Mouse (Mus musculus): Measurements from ENCODE around the gene Ttc28. TPM values are rescaled to one million over a fixed set of nuclear protein-coding genes. Genes with fewer than 3 reads are reported as not detected.

Ttc28 gene
- total and polyA plus RNA-seq, 2 experiments = 0.81 to 0.83 TPM

DNA sequence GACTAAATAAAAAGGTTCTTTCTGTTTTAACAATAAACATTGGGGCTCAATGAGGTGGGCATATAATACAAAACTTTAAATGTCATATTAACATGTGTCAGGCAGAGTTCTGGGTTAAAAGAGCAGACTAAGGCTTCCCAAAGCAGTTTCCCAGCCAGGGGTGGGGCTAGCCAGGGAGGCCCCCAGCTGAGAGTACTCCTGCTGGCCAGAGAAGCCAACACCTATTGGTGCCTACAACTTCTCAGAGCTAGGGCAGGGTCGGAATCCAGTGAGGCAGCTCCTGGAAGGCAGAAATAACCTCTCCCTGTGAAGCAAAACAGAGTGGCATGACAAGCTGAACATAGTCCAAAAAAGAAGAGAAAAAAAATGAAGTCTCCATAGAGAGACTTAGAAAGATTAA is 439.3 kb downstream of the Ttc28 start:
- TF ChIP-seq POLR2A (IDR thresholded peaks at IDR 0.05; ENCODE audit: extremely low read depth, insufficient read depth, low read length) (no peak), CTCF (IDR thresholded peaks at IDR 0.05; ENCODE audit: low read depth, low read length) (no peak)
- Histone ChIP-seq H3K36me3 (ENCODE audit: control insufficient read depth, insufficient read depth, low read length) (no peaks in the 10 kb centered on the region), H3K79me2 (ENCODE audit: control insufficient read depth, insufficient read depth, low read length) (no peaks in the 10 kb centered on the region), H3K4me3 (ENCODE audit: insufficient read depth, low read depth, low read length) (no peak overlapping the region), H3K4me1 (ENCODE audit: control insufficient read depth, insufficient read depth, low read length) (no peaks in the 10 kb centered on the region), H3K9ac (ENCODE audit: low read depth, low read length) (no peak overlapping the region), H3K27me3 (ENCODE audit: control insufficient read depth, insufficient read depth, low read length) (no peaks in the 10 kb centered on the region), H3K27ac (replicated peaks; ENCODE audit: insufficient read depth, low read depth, low read length) (no peak overlapping the region)
- DNase-seq (ENCODE audit: extremely low read depth, low read depth, low spot score) = no peak
- 74% methylated on average over 1 of the region's 1 CpGs for WGBS

DNA sequence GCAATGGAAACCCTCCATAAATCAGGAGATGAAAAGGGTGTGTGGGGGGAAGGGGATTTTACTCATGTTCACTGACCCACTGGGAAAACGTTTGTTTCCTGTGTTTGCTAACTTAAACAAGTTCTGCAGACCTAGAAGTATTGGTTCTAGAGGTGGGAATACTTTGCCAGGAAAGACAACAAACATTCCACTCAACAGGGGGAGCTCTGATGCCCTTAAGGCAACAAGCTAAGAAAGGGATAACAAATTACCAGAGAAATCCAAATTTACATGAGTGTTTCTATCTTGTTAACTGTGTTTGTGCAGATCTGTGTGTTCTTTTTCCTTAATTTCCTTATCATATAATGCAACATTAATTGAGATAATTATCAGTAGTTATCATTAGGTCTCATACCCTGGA is 446.2 kb downstream of the Ttc28 start:
- Histone ChIP-seq H3K36me3 (ENCODE audit: control insufficient read depth, insufficient read depth, low read length) (no peaks in the 10 kb centered on the region), H3K79me2 (ENCODE audit: control insufficient read depth, insufficient read depth, low read length) (peaks cover 2% of the 10 kb centered on the region; the same call in 1 of the 2 replicates), H3K27ac (replicated peaks; ENCODE audit: insufficient read depth, low read depth, low read length) (no peak overlapping the region), H3K4me1 (ENCODE audit: control insufficient read depth, insufficient read depth, low read length) (0 out of 2 replicates have a peak, but pooled peaks cover 3% of the 10 kb centered on the region), H3K4me3 (ENCODE audit: insufficient read depth, low read depth, low read length) (no peak overlapping the region), H3K9ac (ENCODE audit: low read depth, low read length) (no peak overlapping the region), H3K27me3 (ENCODE audit: control insufficient read depth, insufficient read depth, low read length) (no peaks in the 10 kb centered on the region)
- no peak for TF ChIP-seq CTCF (IDR thresholded peaks at IDR 0.05; ENCODE audit: low read depth, low read length)
- no peak for TF ChIP-seq POLR2A (IDR thresholded peaks at IDR 0.05; ENCODE audit: extremely low read depth, insufficient read depth, low read length)
- 8% methylated on average over 1 of the region's 1 CpGs for WGBS
- no peak for DNase-seq (ENCODE audit: extremely low read depth, low read depth, low spot score)

GRCm38 (mm10) chr5:111327420-111327819 is 447.8 kb downstream of the Ttc28 start:
- Histone ChIP-seq H3K27ac (replicated peaks; ENCODE audit: insufficient read depth, low read depth, low read length) (no peak overlapping the region), H3K27me3 (ENCODE audit: control insufficient read depth, insufficient read depth, low read length) (no peaks in the 10 kb centered on the region), H3K79me2 (ENCODE audit: control insufficient read depth, insufficient read depth, low read length) (peaks cover 13% of the 10 kb centered on the region; the same call in 1 of the 2 replicates), H3K9ac (ENCODE audit: low read depth, low read length) (no peak overlapping the region), H3K4me1 (ENCODE audit: control insufficient read depth, insufficient read depth, low read length) (peaks cover 5% of the 10 kb centered on the region), H3K4me3 (ENCODE audit: insufficient read depth, low read depth, low read length) (no peak overlapping the region), H3K36me3 (ENCODE audit: control insufficient read depth, insufficient read depth, low read length) (no peaks in the 10 kb centered on the region)
- TF ChIP-seq POLR2A (IDR thresholded peaks at IDR 0.05; ENCODE audit: extremely low read depth, insufficient read depth, low read length) (no peak), CTCF (IDR thresholded peaks at IDR 0.05; ENCODE audit: low read depth, low read length) (no peak)
- DNase-seq (ENCODE audit: extremely low read depth, low read depth, low spot score) = no peak
- WGBS = 77% methylated on average over 7 of the region's 7 CpGs

DNA sequence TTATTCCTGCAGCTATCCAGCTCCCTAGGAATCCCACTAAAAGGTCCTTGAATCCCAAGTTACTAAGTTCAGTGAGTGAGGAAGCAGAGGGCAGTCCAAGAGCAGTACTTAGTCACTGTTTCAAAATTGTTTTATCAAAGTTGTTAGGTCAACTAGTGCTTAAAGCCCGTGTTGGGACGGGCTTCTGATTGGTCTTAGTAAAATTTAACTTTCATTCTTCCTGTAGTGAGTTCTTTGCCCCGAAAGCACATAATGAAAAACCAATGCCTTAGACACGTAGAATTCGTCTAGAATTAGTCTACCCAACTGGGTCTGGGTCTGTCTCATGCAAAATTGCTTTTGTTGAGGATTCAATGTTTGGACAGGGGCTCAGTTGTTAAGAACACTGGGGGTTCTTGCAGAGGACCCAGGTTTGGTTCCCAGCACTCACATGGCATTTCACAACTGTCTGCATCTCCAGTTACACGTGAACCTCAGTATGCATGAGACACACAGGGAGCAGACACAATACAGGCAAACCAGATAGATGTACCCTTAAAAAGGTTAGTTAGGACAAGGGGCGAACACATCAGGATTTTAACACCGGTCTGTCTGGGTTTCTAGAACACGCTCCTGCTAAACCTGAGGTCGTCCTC is 450.3 kb downstream of the Ttc28 start:
- peaks cover 24% of the 10 kb centered on the region for H3K79me2 ChIP-seq (ENCODE audit: control insufficient read depth, insufficient read depth, low read length)
- H3K27me3 ChIP-seq (ENCODE audit: control insufficient read depth, insufficient read depth, low read length) = no peaks in the 10 kb centered on the region
- no peaks in the 10 kb centered on the region for H3K36me3 ChIP-seq (ENCODE audit: control insufficient read depth, insufficient read depth, low read length)
- no peak for TF ChIP-seq CTCF (IDR thresholded peaks at IDR 0.05; ENCODE audit: low read depth, low read length)
- DNase-seq (ENCODE audit: extremely low read depth, low read depth, low spot score) = peak; percentile 83
- peak overlapping the region; percentile 83 for H3K9ac ChIP-seq (ENCODE audit: low read depth, low read length)
- peaks cover 8% of the 10 kb centered on the region for H3K4me1 ChIP-seq (ENCODE audit: control insufficient read depth, insufficient read depth, low read length)
- 4% methylated on average over 10 of the region's 10 CpGs for WGBS
- peak overlapping the region; percentile 79 for H3K4me3 ChIP-seq (ENCODE audit: insufficient read depth, low read depth, low read length)
- H3K27ac ChIP-seq (replicated peaks; ENCODE audit: insufficient read depth, low read depth, low read length) = peak overlapping the region; percentile 94

DNA sequence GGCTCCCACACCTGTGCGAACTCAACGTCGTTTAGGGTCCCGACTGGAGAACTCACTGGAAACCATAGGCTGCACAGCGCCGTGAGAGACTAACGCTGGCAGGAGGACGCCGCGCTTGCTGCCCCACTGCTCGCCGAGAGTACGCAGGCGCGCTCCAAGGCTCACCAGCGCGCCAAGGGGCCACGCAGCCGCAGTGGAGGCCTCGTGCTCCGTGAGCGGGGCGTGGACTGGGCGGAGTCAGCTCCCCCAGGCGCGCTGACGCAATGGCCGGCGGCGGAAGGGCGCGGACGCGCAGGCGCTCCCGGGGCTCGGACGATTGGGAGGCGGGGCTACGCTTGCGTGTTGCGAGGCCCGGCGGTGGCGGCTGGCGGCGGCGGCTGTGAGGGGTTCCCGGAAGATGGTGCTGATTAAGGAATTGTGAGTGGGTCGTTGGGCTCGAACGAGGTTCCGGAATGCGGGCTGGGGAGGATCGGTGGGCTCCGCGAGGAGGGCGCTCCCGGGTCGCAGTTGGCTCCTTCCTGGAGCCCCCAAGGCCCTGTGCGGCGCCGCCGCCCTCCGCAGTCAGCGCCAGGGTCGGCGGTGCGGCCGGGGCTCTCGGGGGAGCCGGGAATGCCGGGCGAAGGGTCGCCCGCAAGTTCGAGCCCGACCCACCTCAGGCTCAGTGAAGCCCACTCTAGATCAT is 451.0 kb downstream of the Ttc28 start, which contains the start of gene Pitpnb:
Pitpnb (plus strand) TSS at position 347 of the 682 bp plus-strand sequence.
- Histone ChIP-seq H3K27me3 (ENCODE audit: control insufficient read depth, insufficient read depth, low read length) (no peaks in the 10 kb centered on the region), H3K79me2 (ENCODE audit: control insufficient read depth, insufficient read depth, low read length) (peaks cover 24% of the 10 kb centered on the region), H3K4me1 (ENCODE audit: control insufficient read depth, insufficient read depth, low read length) (peaks cover 11% of the 10 kb centered on the region), H3K4me3 (ENCODE audit: insufficient read depth, low read depth, low read length) (peak within 1 kb of the TSS; percentile 89), H3K36me3 (ENCODE audit: control insufficient read depth, insufficient read depth, low read length) (no peaks in the 10 kb centered on the region), H3K27ac (replicated peaks; ENCODE audit: insufficient read depth, low read depth, low read length) (peak within 1 kb of the TSS; percentile 94), H3K9ac (ENCODE audit: low read depth, low read length) (peak within 1 kb of the TSS; percentile 93)
- DNase-seq (ENCODE audit: extremely low read depth, low read depth, low spot score) = peak; percentile 77
- TF ChIP-seq CTCF (IDR thresholded peaks at IDR 0.05; ENCODE audit: low read depth, low read length) (no peak), POLR2A (IDR thresholded peaks at IDR 0.05; ENCODE audit: extremely low read depth, insufficient read depth, low read length) (peak; percentile 89)
- WGBS = under 1% methylated on average over 78 of the region's 78 CpGs

DNA sequence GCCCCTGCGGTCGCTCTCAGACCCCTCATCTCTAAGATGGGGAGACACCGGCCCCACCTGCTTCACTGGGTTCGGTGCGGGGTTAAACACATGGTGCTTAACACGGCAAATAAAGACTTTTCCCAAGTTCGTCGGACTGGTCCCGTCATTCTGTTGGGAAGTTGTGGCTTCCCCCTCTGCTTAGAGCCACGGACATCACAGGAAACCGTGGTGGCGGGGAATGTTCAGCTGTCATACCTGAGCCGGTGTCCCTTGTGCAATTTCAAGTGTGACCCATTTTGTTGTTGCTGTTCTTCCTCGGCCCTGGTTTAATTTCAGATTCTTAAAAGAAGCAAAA is 451.5 kb downstream of the Ttc28 start:
- H3K79me2 ChIP-seq (ENCODE audit: control insufficient read depth, insufficient read depth, low read length) = peaks cover 24% of the 10 kb centered on the region
- H3K27ac ChIP-seq (replicated peaks; ENCODE audit: insufficient read depth, low read depth, low read length) = peak overlapping the region; percentile 75
- TF ChIP-seq CTCF (IDR thresholded peaks at IDR 0.05; ENCODE audit: low read depth, low read length) = no peak
- TF ChIP-seq POLR2A (IDR thresholded peaks at IDR 0.05; ENCODE audit: extremely low read depth, insufficient read depth, low read length) = no peak
- under 1% methylated on average over 14 of the region's 14 CpGs for WGBS
- H3K4me1 ChIP-seq (ENCODE audit: control insufficient read depth, insufficient read depth, low read length) = peaks cover 16% of the 10 kb centered on the region
- H3K27me3 ChIP-seq (ENCODE audit: control insufficient read depth, insufficient read depth, low read length) = no peaks in the 10 kb centered on the region
- no peaks in the 10 kb centered on the region for H3K36me3 ChIP-seq (ENCODE audit: control insufficient read depth, insufficient read depth, low read length)
- H3K9ac ChIP-seq (ENCODE audit: low read depth, low read length) = peak overlapping the region; percentile 93
- DNase-seq (ENCODE audit: extremely low read depth, low read depth, low spot score) = peak; percentile 46
- peak overlapping the region; percentile 89 for H3K4me3 ChIP-seq (ENCODE audit: insufficient read depth, low read depth, low read length)
